Mouse (Mus musculus): ENCODE data around the gene Mrtfa. TPM values are rescaled to one million over a fixed set of nuclear protein-coding genes. Genes with fewer than 3 reads are reported as not detected.

The Mrtfa gene
- polyA plus RNA-seq, 1 experiment, result 16.0 TPM

DNA sequence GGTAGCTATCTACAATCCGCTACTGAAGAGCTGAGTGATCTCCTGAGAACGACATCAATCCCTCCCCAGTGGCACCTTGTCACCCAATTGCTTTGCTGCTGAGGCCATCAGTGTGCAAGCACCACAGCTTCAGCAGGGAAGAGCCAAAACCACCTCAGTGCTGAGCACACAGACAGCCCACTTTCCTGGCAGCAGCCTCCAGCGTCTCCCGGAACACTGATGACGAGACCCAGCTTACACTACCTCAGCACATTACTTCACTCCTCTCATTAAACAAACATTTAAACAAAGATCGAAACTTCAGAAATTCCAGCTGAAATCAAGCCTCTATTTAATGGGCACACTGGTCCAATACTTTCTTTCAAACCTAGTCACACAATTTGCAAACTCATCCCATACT lies 21.8 kb downstream of the Mrtfa start:
- no peak for DNase-seq
- WGBS, result 45% methylated on average over 6 of the region's 6 CpGs
- no peak for TF ChIP-seq CTCF (conservative IDR thresholded peaks at IDR 0.05; ENCODE audit: insufficient read depth, insufficient read length, low read depth, low read length)
- no peak for TF ChIP-seq POLR2A (IDR thresholded peaks at IDR 0.05; ENCODE audit: low read depth, low read length)
- Histone ChIP-seq H3K36me3 (ENCODE audit: control insufficient read depth, insufficient read depth, low read length) (no peaks in the 10 kb centered on the region), H3K27ac (ENCODE audit: insufficient read depth, low read depth, low read length) (no peak overlapping the region), H3K27me3 (replicated peaks; ENCODE audit: control insufficient read depth, insufficient read depth, low read length) (no peaks in the 10 kb centered on the region), H3K4me3 (ENCODE audit: insufficient read depth, low read depth, low read length) (no peak overlapping the region), H3K4me1 (ENCODE audit: control insufficient read depth, insufficient read depth, low read length) (peaks cover 6% of the 10 kb centered on the region; the same call in 1 of the 2 replicates)

DNA sequence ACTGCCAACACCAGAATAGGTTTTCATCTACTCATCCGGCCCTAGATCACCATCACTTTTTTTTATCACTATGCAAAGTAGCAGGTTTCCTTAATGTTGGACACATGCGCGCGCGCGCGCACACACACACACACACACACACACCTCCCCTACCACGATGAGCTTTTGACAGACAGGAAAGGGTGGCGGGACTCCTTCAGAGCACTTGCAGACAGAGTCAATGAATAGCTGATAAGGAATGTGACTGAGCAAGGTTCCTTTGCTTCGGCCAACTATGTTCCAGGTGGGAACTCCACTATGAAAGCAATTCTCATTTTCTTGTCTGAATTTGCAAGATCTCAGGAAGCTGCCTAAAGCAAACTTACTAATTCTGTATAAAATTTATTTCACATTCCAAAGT lies 22.7 kb downstream of the Mrtfa start:
- 0 out of 2 replicates have a peak overlapping the region, but pooled peaks have one; percentile 17 for H3K27ac ChIP-seq (ENCODE audit: insufficient read depth, low read depth, low read length)
- no peak for DNase-seq
- no peaks in the 10 kb centered on the region for H3K36me3 ChIP-seq (ENCODE audit: control insufficient read depth, insufficient read depth, low read length)
- H3K4me3 ChIP-seq (ENCODE audit: insufficient read depth, low read depth, low read length), result no peak overlapping the region
- no peaks in the 10 kb centered on the region for H3K27me3 ChIP-seq (replicated peaks; ENCODE audit: control insufficient read depth, insufficient read depth, low read length)
- no peak for TF ChIP-seq CTCF (conservative IDR thresholded peaks at IDR 0.05; ENCODE audit: insufficient read depth, insufficient read length, low read depth, low read length)
- TF ChIP-seq POLR2A (IDR thresholded peaks at IDR 0.05; ENCODE audit: low read depth, low read length), result no peak
- H3K4me1 ChIP-seq (ENCODE audit: control insufficient read depth, insufficient read depth, low read length), result peaks cover 6% of the 10 kb centered on the region; the same call in 1 of the 2 replicates
- 59% methylated on average over 10 of the region's 10 CpGs for WGBS

DNA sequence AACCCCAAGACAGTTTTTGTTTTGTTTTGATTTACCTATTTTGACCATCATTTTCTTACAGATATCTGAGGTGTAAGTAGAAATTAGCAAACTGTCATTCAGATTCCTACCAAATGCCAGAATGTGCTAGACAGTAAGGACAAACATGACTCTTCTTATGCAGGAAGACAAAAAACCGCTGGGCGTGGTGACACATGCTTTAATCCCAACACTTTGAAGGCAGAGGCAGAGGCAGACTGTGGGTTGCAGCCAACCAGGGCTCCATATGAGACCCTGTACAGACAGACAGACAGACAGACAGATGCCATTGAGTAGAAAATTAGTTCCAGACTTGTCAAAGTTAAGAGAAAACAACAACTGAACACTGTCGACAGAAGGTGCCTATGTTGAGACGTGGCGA lies 24.3 kb downstream of the Mrtfa start:
- TF ChIP-seq POLR2A (IDR thresholded peaks at IDR 0.05; ENCODE audit: low read depth, low read length) (no peak), CTCF (conservative IDR thresholded peaks at IDR 0.05; ENCODE audit: insufficient read depth, insufficient read length, low read depth, low read length) (no peak)
- 97% methylated on average over 5 of the region's 5 CpGs for WGBS
- no peaks in the 10 kb centered on the region for H3K36me3 ChIP-seq (ENCODE audit: control insufficient read depth, insufficient read depth, low read length)
- H3K27me3 ChIP-seq (replicated peaks; ENCODE audit: control insufficient read depth, insufficient read depth, low read length), result no peaks in the 10 kb centered on the region
- no peak overlapping the region for H3K27ac ChIP-seq (ENCODE audit: insufficient read depth, low read depth, low read length)
- peaks cover 6% of the 10 kb centered on the region; the same call in 1 of the 2 replicates for H3K4me1 ChIP-seq (ENCODE audit: control insufficient read depth, insufficient read depth, low read length)
- no peak for DNase-seq
- no peak overlapping the region for H3K4me3 ChIP-seq (ENCODE audit: insufficient read depth, low read depth, low read length)

DNA sequence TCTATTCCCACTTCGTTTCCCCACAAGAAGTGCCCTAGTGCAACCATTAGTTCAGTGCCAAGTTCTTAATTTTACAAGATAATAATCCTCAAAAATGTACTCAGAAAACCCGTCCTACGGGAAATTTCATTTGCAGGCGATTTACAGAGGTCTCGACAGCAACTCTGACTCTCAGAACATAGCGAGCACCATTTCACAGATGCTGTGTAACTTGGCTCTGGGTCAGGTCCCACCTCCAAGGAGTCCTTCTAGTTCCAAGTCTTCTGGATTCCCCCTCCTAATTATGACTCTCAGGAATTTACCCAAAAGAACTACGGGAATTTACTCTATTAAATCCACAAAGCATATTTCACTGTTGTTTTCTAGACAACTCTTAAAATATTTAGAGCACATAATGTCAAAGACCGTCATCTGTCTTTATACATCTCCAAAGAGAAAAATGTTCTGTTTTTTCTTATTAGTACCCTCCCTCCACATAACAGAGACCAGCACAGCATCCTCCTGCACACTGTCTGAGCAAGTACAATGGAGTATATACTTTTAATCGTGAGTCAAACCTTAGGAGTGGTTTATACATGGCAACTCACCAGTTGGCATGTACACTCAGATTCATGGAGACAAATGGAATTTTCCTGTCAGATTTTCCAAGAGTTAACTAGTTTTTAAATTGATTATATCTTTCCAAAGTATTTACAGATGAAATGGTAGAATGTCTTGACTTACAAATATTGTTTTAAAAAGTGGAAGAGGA lies 25.8 kb downstream of the Mrtfa start:
- DNase-seq, result no peak
- H3K27ac ChIP-seq (ENCODE audit: insufficient read depth, low read depth, low read length), result no peak overlapping the region

DNA sequence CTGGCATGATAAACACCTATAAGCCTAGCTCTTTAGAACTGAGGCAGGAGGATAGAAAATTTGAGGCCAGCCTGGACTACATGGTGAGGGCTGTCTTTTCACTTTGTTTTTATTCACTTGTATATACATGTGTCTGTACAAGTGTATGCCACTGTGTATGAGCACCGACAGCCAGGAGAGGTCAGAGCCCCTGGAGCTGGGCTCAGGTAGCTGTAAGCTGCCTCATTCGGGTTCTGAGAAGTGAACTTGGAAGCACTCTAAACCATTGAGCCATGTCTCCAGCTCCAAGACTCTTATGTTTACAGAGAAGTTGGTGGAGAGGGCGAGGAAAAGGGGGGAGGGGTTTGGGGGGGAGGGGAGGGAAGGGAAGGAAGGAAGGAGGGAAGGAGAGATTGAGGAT lies 29.0 kb downstream of the Mrtfa start:
- 43% methylated on average over 3 of the region's 3 CpGs for WGBS
- no peak overlapping the region for H3K4me3 ChIP-seq (ENCODE audit: insufficient read depth, low read depth, low read length)
- H3K36me3 ChIP-seq (ENCODE audit: control insufficient read depth, insufficient read depth, low read length), result no peaks in the 10 kb centered on the region
- H3K27me3 ChIP-seq (replicated peaks; ENCODE audit: control insufficient read depth, insufficient read depth, low read length), result no peaks in the 10 kb centered on the region
- no peak for TF ChIP-seq POLR2A (IDR thresholded peaks at IDR 0.05; ENCODE audit: low read depth, low read length)
- no peak for TF ChIP-seq CTCF (conservative IDR thresholded peaks at IDR 0.05; ENCODE audit: insufficient read depth, insufficient read length, low read depth, low read length)
- H3K4me1 ChIP-seq (ENCODE audit: control insufficient read depth, insufficient read depth, low read length), result peaks cover 9% of the 10 kb centered on the region; the same call in 1 of the 2 replicates
- no peak overlapping the region for H3K27ac ChIP-seq (ENCODE audit: insufficient read depth, low read depth, low read length)
- no peak for DNase-seq

More for the DNA sequence above, 25.8 kb downstream of the Mrtfa start:
- Histone ChIP-seq H3K4me1 (ENCODE audit: control insufficient read depth, insufficient read depth, low read length) (peaks cover 7% of the 10 kb centered on the region; the same call in 1 of the 2 replicates), H3K4me3 (ENCODE audit: insufficient read depth, low read depth, low read length) (no peak overlapping the region), H3K27me3 (replicated peaks; ENCODE audit: control insufficient read depth, insufficient read depth, low read length) (no peaks in the 10 kb centered on the region), H3K36me3 (ENCODE audit: control insufficient read depth, insufficient read depth, low read length) (no peaks in the 10 kb centered on the region)
- no peak for TF ChIP-seq CTCF (conservative IDR thresholded peaks at IDR 0.05; ENCODE audit: insufficient read depth, insufficient read length, low read depth, low read length)
- TF ChIP-seq POLR2A (IDR thresholded peaks at IDR 0.05; ENCODE audit: low read depth, low read length), result no peak
- 68% methylated on average over 9 of the region's 9 CpGs for WGBS

DNA sequence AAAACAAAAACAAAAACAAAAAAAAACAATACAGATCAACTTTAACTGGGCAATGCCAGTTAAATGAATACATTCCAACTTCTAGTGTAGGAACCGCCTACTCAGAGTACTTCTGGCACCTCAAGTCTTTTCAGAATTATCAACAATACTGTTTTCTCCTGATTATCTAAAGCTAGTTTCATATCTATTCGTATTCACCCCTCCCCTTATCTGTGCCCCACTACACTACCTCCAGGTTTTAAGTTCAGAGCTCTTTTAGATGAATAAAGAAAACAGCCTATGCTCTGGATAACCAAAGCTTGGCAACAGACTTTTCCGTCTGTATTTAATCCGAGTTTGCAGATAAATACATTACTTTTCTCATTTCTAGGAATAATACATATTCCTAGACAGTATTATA lies 29.9 kb downstream of the Mrtfa start:
- WGBS, result 96% methylated on average over 4 of the region's 4 CpGs
- DNase-seq, result no peak
- Histone ChIP-seq H3K27me3 (replicated peaks; ENCODE audit: control insufficient read depth, insufficient read depth, low read length) (no peaks in the 10 kb centered on the region), H3K36me3 (ENCODE audit: control insufficient read depth, insufficient read depth, low read length) (no peaks in the 10 kb centered on the region), H3K4me1 (ENCODE audit: control insufficient read depth, insufficient read depth, low read length) (peaks cover 9% of the 10 kb centered on the region; the same call in 1 of the 2 replicates), H3K4me3 (ENCODE audit: insufficient read depth, low read depth, low read length) (no peak overlapping the region), H3K27ac (ENCODE audit: insufficient read depth, low read depth, low read length) (no peak overlapping the region)
- TF ChIP-seq CTCF (conservative IDR thresholded peaks at IDR 0.05; ENCODE audit: insufficient read depth, insufficient read length, low read depth, low read length), result no peak
- no peak for TF ChIP-seq POLR2A (IDR thresholded peaks at IDR 0.05; ENCODE audit: low read depth, low read length)

DNA sequence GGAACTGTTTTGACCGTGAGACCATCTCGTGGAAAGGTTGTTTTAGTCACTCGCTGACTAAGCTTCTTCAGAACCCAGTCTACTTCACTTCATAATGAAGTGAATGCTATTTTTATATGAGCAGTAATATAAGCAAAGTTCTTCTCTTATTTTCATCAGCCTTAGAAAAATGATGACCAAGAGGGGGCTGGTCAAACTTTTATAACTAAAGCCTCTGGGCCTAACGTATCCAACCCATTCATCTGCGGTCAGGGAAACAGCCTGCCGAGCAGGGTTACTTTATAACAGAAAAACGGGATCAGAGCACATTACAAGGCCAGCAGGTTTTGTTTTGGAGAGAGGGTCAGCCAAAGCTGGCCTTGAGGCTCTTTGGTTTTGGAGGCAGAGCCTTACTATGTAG lies 31.3 kb downstream of the Mrtfa start:
- H3K4me3 ChIP-seq (ENCODE audit: insufficient read depth, low read depth, low read length), result no peak overlapping the region
- H3K4me1 ChIP-seq (ENCODE audit: control insufficient read depth, insufficient read depth, low read length), result peaks cover 20% of the 10 kb centered on the region; the same call in 1 of the 2 replicates
- peak overlapping the region; percentile 74 for H3K27ac ChIP-seq (ENCODE audit: insufficient read depth, low read depth, low read length)
- 41% methylated on average over 7 of the region's 7 CpGs for WGBS
- TF ChIP-seq POLR2A (IDR thresholded peaks at IDR 0.05; ENCODE audit: low read depth, low read length) (no peak), CTCF (conservative IDR thresholded peaks at IDR 0.05; ENCODE audit: insufficient read depth, insufficient read length, low read depth, low read length) (no peak)
- peak; percentile 35 for DNase-seq
- H3K27me3 ChIP-seq (replicated peaks; ENCODE audit: control insufficient read depth, insufficient read depth, low read length), result no peaks in the 10 kb centered on the region
- H3K36me3 ChIP-seq (ENCODE audit: control insufficient read depth, insufficient read depth, low read length), result no peaks in the 10 kb centered on the region
